Mouse (Mus musculus): Measurements from ENCODE around the gene Ube2j1. TPM values are rescaled to one million over a fixed set of nuclear protein-coding genes. Genes with fewer than 3 reads are reported as not detected.

Gene Ube2j1
- polyA plus RNA-seq (2012; rRNA removed), result 45.0 and 48.5 TPM in 2 replicates

GRCm38 (mm10) chr4:33031195-33031960 lies at the start of gene Ube2j1:
Gene Ube2j1, plus strand, starts transcription at chr4:33031416.

GRCm38 (mm10) chr4:32982716-32983175 lies 48.5 kb upstream of the Ube2j1 start, which contains the start of gene Rragd:
Gene Rragd, plus strand, starts transcription at chr4:32983037.

DNA sequence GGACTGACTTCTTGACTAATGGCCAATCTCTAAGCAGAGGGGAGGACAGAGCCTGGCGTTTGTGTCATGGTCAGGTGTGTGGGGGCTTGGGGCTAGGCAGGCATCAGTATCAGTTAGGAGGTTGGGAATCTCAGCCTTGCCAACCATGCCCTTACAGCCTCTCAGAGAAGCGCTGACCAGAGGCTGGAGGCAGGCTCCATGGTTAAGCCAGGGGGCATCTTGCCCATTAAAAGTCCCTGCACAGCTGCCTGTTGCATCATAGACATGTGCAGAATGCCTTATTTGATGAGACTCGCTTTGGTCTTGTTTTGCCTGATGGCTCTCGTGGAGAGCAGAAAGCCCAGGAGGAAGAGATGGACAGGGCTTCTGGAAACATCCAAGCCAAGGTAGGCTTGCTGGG lies 31.8 kb downstream of the Ube2j1 start, which contains the start of gene Gabrr2:
Gabrr2 (plus strand) TSS at position 19 of the 400 bp plus-strand sequence.

Other genes starting within 250 kb of the Ube2j1 start
- 86.1 and 92.4 TPM in 2 replicates for gene Lyrm2, start 231.2 kb upstream of the Ube2j1 start, polyA plus RNA-seq (2012; rRNA removed)
- 14.6 and 15.0 TPM in 2 replicates for gene Ankrd6, start 80.6 kb upstream of the Ube2j1 start, polyA plus RNA-seq (2012; rRNA removed)
- 31.1 and 31.8 TPM in 2 replicates for gene Rragd, start 48.4 kb upstream of the Ube2j1 start, polyA plus RNA-seq (2012; rRNA removed)
- 0.37 and 0.58 TPM in 2 replicates for gene Gabrr2, start 31.6 kb downstream of the Ube2j1 start, polyA plus RNA-seq (2012; rRNA removed)
- gene Gabrr1, start 101.1 kb downstream of the Ube2j1 start, polyA plus RNA-seq (2012; rRNA removed), result 0.40 and 0.49 TPM in 2 replicates
- gene Pm20d2, start 158.3 kb downstream of the Ube2j1 start, polyA plus RNA-seq (2012; rRNA removed), result 4.8 and 4.9 TPM in 2 replicates
- gene Srsf12, start 177.6 kb downstream of the Ube2j1 start, polyA plus RNA-seq (2012; rRNA removed), result 48.0 and 48.4 TPM in 2 replicates